Mouse (Mus musculus) brain, embryonic 14.5 days (tissue): ENCODE results near the gene Gsdma.

Experiments used
- CTCF ChIP-seq: fragments of 200-500 bp; IDR thresholded peaks from 2 replicates; pipeline ENCODE4 v1.5.1; 2012; ENCODE audit warnings: inconsistent platforms, mild to moderate bottlenecking, moderate library complexity, borderline replicate concordance; ENCODE audit not compliant: insufficient read depth, insufficient read length; ENCODE audit errors: extremely low read depth
- POLR2A ChIP-seq: fragments of 200-500 bp; IDR thresholded peaks from 2 replicates; pipeline ENCODE4 v1.6.1; 2012; ENCODE audit warnings: mild to moderate bottlenecking, inconsistent platforms, borderline replicate concordance; ENCODE audit not compliant: poor library complexity, insufficient read depth, insufficient read length, severe bottlenecking; ENCODE audit errors: extremely low read depth

- TF ChIP-seq CTCF (no peak), POLR2A (no peak)
Observed at GRCm38 (mm10) chr11:98702323-98702722, 38.2 kb downstream of the Gsdma start.
